Mouse (Mus musculus) intestine, embryonic 14.5 days (tissue): Measurements from ENCODE around the gene Fam161a. TPM values are rescaled to one million over a fixed set of nuclear protein-coding genes. Genes with fewer than 3 reads are reported as not detected.

Source experiments
- ATAC-seq: fragments of 200-750 bp; cut with Nextera tagmentation; replicated peaks from 2 replicates; pipeline ENCODE4 v1.8.0; 2017; ENCODE audit warnings: low read depth, moderate number of reproducible peaks, moderate TSS enrichment, moderate library complexity; ENCODE audit not compliant: low FRiP score, low TSS enrichment
- DNase-seq: peaks from one replicate; pipeline ENCODE4 v3.0.0-alpha.2; 2018; ENCODE audit warnings: low spot score
- H3K27ac ChIP-seq: fragments of 300-500 bp; sonication (generic); 2 replicates; pipeline ENCODE4 v1.5.1; 2014; ENCODE audit warnings: low read depth, mild to moderate bottlenecking, control low read depth
- H3K27me3 ChIP-seq: fragments of 300-500 bp; sonication (generic); replicated peaks from 2 replicates; pipeline ENCODE4 v1.6.1; 2014; ENCODE audit warnings: low read length, control low read depth; ENCODE audit not compliant: control insufficient read depth, insufficient read depth
- H3K36me3 ChIP-seq: fragments of 300-500 bp; sonication (generic); 2 replicates; pipeline ENCODE4 v1.6.1; 2014; ENCODE audit warnings: low read length, control low read depth; ENCODE audit not compliant: control insufficient read depth, insufficient read depth
- H3K4me1 ChIP-seq: fragments of 300-500 bp; sonication (generic); replicated peaks from 2 replicates; pipeline ENCODE4 v1.6.1; 2014; ENCODE audit warnings: low read length, control low read depth, mixed read lengths; ENCODE audit not compliant: control insufficient read depth, insufficient read depth
- H3K4me2 ChIP-seq: fragments of 300-500 bp; sonication (generic); 2 replicates; pipeline ENCODE4 v1.6.1; 2014; ENCODE audit warnings: low read length
- H3K4me3 ChIP-seq: fragments of 300-500 bp; sonication (generic); 2 replicates; pipeline ENCODE4 v1.5.1; 2014; ENCODE audit warnings: low read depth, low read length, control low read depth, mixed read lengths
- H3K9ac ChIP-seq: fragments of 300-500 bp; sonication (generic); 2 replicates; pipeline ENCODE4 v1.6.1; 2014; ENCODE audit warnings: mild to moderate bottlenecking, low read length
- H3K9me3 ChIP-seq: fragments of 300-500 bp; sonication (generic); 2 replicates; pipeline ENCODE4 v1.6.1; 2016; ENCODE audit warnings: low read length, control low read depth; ENCODE audit not compliant: control insufficient read depth
- WGBS: fragments of 180-500 bp; shearing (Covaris S2); extraction: QIAGEN DNeasy Blood & Tissue Kit; methylation state at CpG from one replicate; pipeline ENCODE4 v1.1.7; 2014; 5-methylcytosine and 5-hydroxymethylcytosine counted together
- polyA plus RNA-seq: library from polyadenylated mRNA; unstranded; fragments of >200 nt; fragmentation: Nextera tagmentation; extraction: Ambion mirVana; gene quantifications from 2 replicates; pipeline ENCODE4 v1.2.1, GENCODE M21; 2014

The Fam161a gene
- 1.6 and 2.1 TPM in 2 replicates for polyA plus RNA-seq

DNA sequence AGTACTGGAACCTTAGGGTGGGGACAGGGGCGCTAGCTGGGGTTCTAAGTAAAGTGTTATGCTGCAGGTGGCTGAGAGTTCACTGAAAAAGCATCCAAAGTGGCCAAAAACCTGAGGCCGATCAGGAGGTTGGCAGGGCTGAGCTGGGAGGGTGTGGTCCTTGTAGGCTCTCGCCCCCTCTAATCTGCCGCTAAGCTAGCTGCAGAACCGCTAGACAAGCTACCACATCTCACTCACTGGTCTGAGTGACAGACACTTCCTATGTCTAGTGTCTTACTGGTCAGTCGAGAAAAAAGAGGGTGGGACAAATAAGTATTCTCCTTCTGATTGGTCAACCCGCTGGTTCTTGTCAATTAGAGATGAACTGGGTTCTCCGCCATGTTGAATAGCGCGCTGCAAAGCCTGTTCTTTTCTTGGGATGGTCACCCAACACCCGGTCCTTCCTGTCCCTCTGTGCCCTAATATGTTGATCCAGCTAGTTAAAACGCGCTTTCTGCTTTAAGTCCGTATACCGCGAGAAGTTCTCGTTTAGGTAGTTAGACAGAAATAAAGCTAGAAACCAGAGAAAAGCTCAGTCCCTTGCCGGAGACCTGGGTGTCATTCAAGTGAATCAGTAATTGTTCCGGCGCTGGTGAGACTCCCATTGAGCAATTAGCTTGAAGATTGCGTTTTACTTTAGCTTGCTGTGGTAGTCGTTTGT, at the start of gene Fam161a:
Gene Fam161a (plus strand): TSS at position 51 of the 700 bp plus-strand sequence.
- ATAC-seq (peak; percentile 88), DNase-seq (peak; percentile 83)
- 1% methylated on average over 22 of the region's 22 CpGs for WGBS
- peak within 1 kb of the TSS; percentile 84 for H3K27ac ChIP-seq
- H3K9ac ChIP-seq = peak within 1 kb of the TSS; percentile 71
- H3K9me3 ChIP-seq = no peaks in the 10 kb centered on the region
- peaks cover 4% of the 10 kb centered on the region for H3K4me1 ChIP-seq
- no peaks in the 10 kb centered on the region for H3K27me3 ChIP-seq
- H3K4me3 ChIP-seq = peak within 1 kb of the TSS; percentile 69
- peak within 1 kb of the TSS; percentile 84 for H3K4me2 ChIP-seq
- peaks cover 25% of the 10 kb centered on the region for H3K36me3 ChIP-seq

DNA sequence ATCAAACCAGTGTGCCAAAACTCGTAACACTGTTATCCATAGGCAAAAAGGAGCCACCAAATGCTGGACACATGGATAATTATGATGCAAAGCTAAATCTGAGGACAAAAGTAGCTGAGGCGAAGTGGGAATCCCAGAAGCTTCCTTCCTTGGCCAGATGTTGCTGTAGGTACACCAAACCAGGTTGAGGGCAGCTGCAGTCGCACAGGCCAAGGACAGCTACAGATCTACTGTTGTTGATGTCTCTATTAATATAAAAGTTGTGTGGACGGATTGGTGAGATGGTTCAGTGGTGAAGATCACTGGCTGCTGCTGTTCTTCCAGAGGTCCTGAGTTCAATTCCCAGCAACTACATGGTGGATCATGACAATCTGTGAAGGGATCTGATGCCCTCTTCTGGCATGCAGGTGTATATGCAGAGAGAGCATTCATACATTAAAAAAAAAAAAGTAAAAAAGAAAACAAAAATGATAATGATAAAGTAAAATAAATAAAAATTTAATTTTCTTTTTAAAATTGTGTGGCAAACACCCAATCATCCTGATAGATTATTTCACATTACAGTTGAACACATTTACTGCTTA, 49.4 kb upstream of the Fam161a start:
- no peak for DNase-seq
- Histone ChIP-seq H3K36me3 (peaks cover 16% of the 10 kb centered on the region), H3K4me3 (no peak overlapping the region), H3K4me2 (no peak overlapping the region), H3K9ac (no peak overlapping the region), H3K9me3 (no peaks in the 10 kb centered on the region), H3K27ac (no peak overlapping the region), H3K27me3 (no peaks in the 10 kb centered on the region), H3K4me1 (no peaks in the 10 kb centered on the region)
- 89% methylated on average over 4 of the region's 4 CpGs for WGBS
- ATAC-seq = no peak

DNA sequence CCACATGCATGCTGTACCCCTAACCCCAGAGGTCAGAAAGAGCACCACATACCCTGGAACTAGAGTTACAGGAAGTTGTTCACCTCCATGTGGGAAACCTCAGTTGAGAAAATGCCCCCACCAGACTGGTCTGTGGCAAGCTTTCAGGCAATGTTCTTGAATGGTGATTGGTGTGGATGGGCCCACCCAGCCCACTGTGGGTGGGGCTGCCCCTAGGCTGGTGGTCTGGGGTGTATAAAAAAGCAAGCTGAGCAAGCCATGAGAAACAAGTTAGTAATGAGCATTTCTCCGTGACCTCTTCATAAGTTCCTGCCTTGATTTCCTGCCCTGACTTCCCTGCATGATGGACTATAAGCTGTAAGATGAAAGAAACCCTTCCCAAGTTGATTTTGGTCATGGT, 45.2 kb upstream of the Fam161a start:
- Histone ChIP-seq H3K36me3 (no peaks in the 10 kb centered on the region), H3K4me2 (no peak overlapping the region), H3K9me3 (peaks cover 2% of the 10 kb centered on the region), H3K4me1 (no peaks in the 10 kb centered on the region), H3K27me3 (no peaks in the 10 kb centered on the region), H3K9ac (no peak overlapping the region), H3K27ac (no peak overlapping the region), H3K4me3 (no peak overlapping the region)
- 83% methylated on average over 1 of the region's 1 CpGs for WGBS
- DNase-seq (no peak), ATAC-seq (no peak)

DNA sequence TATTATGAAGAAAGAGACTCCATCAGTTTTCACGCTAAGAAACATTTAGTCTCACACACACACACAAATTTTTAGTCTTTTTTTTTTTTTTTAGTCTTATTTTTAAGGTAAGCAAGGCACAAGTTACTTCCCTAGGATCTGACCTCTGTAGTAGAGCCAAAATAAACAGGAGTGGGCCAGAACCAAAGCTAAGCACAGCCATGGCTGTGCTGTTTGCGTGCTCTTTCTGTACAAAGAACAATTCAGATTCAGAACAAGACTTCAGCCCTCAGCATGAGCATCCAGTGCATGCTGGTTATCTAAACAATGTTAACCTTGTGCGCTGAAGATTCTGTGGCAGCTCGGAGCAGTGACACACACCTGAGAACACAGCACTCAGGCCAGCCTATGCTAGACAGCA, 42.9 kb upstream of the Fam161a start:
- no peaks in the 10 kb centered on the region for H3K27me3 ChIP-seq
- H3K36me3 ChIP-seq = no peaks in the 10 kb centered on the region
- no peak overlapping the region for H3K9ac ChIP-seq
- ATAC-seq = no peak
- peaks cover 10% of the 10 kb centered on the region for H3K9me3 ChIP-seq
- WGBS = 68% methylated on average over 4 of the region's 4 CpGs
- H3K4me2 ChIP-seq = no peak overlapping the region
- H3K4me1 ChIP-seq = no peaks in the 10 kb centered on the region
- no peak overlapping the region for H3K4me3 ChIP-seq
- DNase-seq = no peak
- no peak overlapping the region for H3K27ac ChIP-seq

DNA sequence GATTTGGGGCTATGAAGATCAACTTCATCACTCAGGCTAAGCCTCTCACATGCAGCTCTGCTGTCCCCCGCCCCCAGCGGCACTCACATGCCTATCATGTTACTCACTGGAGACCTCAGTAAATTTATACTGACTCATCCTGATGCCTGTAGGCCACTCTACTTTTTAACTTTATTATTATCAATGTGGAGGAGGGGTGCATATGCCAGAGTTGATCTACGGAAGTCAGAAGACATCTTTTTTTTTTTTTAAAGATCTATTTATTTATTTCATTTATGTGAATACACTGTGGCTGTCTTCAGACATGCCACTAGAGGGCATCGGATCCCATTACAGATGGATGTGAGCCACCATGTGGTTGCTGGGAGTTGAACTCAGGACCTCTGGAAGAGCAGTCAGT, 41.8 kb upstream of the Fam161a start:
- DNase-seq (no peak), ATAC-seq (no peak)
- H3K4me1 ChIP-seq = no peaks in the 10 kb centered on the region
- no peaks in the 10 kb centered on the region for H3K27me3 ChIP-seq
- peaks cover 15% of the 10 kb centered on the region for H3K9me3 ChIP-seq
- H3K4me3 ChIP-seq = no peak overlapping the region
- no peak overlapping the region for H3K4me2 ChIP-seq
- H3K9ac ChIP-seq = no peak overlapping the region
- no peaks in the 10 kb centered on the region for H3K36me3 ChIP-seq
- WGBS = 78% methylated on average over 4 of the region's 4 CpGs
- no peak overlapping the region for H3K27ac ChIP-seq

DNA sequence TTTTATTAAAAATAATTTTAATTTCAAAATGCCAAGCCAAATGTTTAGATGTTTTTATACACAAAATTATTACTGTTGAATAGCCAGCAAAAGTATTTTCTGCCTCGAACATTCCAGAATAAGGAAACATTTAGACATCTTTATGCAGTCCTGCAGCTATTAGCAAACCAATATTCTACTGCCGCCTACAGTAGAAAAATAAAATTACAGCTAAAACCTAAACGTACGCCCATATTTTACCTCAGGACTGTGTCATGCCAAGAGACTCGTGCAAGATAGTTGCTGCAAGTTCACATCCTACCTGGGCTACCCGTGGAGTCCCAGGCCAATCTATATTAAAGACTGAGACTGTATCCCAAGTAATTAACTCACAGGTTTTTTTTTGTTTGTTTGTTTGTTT, 37.8 kb upstream of the Fam161a start:
- WGBS = 60% methylated on average over 6 of the region's 6 CpGs
- Histone ChIP-seq H3K4me1 (no peaks in the 10 kb centered on the region), H3K4me3 (no peak overlapping the region), H3K27ac (no peak overlapping the region), H3K27me3 (no peaks in the 10 kb centered on the region), H3K9ac (no peak overlapping the region), H3K4me2 (no peak overlapping the region), H3K36me3 (no peaks in the 10 kb centered on the region), H3K9me3 (peaks cover 37% of the 10 kb centered on the region)
- DNase-seq (no peak), ATAC-seq (no peak)

DNA sequence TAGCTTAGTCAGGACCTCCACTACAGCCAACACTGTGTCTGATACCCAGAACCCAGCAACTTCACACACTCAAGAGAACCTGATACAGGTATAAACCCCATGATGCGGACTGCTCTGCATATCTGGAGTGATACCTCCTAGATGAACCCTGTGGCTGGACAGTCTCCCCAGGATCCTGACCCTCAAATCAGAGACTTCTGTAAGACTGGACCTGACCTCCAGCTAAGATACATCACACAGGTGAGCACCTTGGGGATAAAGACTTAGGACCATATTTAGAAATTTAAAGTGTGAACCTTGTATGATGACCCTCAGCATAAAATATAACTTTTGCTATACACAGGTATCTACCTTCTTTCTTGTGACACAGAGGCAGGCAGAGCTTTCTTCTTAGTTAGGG, 36.8 kb upstream of the Fam161a start:
- Histone ChIP-seq H3K9ac (no peak overlapping the region), H3K4me1 (no peaks in the 10 kb centered on the region; the same call in 1 of the 2 replicates), H3K4me3 (no peak overlapping the region), H3K4me2 (no peak overlapping the region), H3K9me3 (peaks cover 37% of the 10 kb centered on the region), H3K36me3 (no peaks in the 10 kb centered on the region), H3K27ac (no peak overlapping the region), H3K27me3 (no peaks in the 10 kb centered on the region)
- WGBS = 97% methylated on average over 1 of the region's 1 CpGs
- ATAC-seq = no peak
- no peak for DNase-seq

DNA sequence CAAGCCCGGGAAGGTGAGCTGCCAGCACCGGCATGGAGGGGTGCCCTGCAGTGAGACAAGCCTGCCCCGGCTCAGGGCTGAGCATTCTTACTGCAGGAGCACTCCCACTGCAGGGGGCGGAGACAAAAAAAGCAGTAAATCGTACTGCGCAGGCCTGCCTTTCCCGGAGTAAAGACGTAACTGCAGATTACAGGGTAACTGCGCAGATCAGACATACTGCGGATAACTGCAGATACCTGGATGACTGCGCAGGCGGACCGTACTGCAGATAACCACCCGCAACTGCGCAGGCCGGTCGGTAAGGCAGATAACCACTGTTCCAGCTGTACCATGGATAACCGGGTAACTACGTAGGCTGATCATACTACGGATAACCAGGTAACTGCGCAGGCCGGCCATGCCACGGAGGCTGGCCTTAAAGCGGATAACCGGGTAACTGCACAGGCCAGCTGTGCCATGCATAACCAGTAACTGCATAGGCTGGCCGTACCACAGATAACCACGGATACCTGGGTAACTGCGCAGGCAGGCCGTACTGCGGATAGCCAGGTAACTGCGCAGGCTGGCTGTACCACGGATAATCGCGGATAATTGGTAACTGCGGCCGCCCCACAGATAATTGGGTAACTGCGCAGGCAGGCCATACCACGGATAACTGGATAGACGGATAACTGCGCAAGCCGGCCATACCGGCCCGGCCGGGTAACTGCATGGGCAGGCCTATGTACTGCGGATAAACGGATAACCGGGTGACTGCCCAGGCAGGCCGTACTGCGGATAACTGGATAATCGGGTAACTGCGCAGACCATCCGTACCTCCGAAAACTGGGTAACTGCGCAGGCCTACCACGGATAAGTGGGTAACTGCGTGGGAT, 35.3 kb upstream of the Fam161a start, which contains the start of gene Zrsr1:
Gene Zrsr1 (plus strand): TSS at position 171 of the 875 bp plus-strand sequence.
- Histone ChIP-seq H3K4me1 (peaks cover 5% of the 10 kb centered on the region; the same call in 1 of the 2 replicates), H3K9ac (peak within 1 kb of the TSS; percentile 50), H3K27ac (peak within 1 kb of the TSS; percentile 34; the same call in 1 of the 2 replicates), H3K9me3 (peaks cover 35% of the 10 kb centered on the region), H3K27me3 (no peaks in the 10 kb centered on the region), H3K36me3 (peaks cover 8% of the 10 kb centered on the region; the same call in 1 of the 2 replicates), H3K4me2 (peak within 1 kb of the TSS; percentile 62), H3K4me3 (peak within 1 kb of the TSS; percentile 56)
- ATAC-seq (peak; percentile 64), DNase-seq (peak; percentile 67)
- 55% methylated on average over 56 of the region's 56 CpGs for WGBS
